11 mouse cellular contexts compared by ENCODE assay signal in genomic region chr1:90290428-90291197, GRCm38 (mm10).
A peak's percentile ranks its signal among the peaks of the same experiment; 100 is the strongest.
DNase-seq lines count a peak whose midpoint lies in the region; ATAC-seq and TF ChIP-seq lines count a peak whose summit lies in the region.
"Had no signal": no experiment of that assay in that cellular context is flagged by ENCODE, and none has a peak within 500 bp of the region (broad histone marks: within the 10 kb centered on the region; RNA-seq: fewer than 3 reads in every experiment).

No protein-coding gene starts in this region.

- DNase-seq in embryo, embryonic 10.5 days (ENCODE audit: low spot score) = peak; percentile 46
- no peak for DNase-seq in embryo, embryonic 9.5 days (ENCODE audit: extremely low spot score)
- peak; percentile 74 for DNase-seq in hindbrain, postnatal 0 days (ENCODE audit: low spot score)
- DNase-seq in spleen, postnatal 10 days (ENCODE audit: low spot score in 2 of 2) = no peak
- DNase-seq in urinary bladder, postnatal 14 days (ENCODE audit: low spot score) = no peak
- DNase-seq: right cerebral cortex, postnatal 4 days; thymus, adult 2 months had no signal

- no peak overlapping the region for H3K4me2 ChIP-seq in kidney, embryonic 16.5 days (replicated peaks; ENCODE audit: low read depth, low read length)
- no peak overlapping the region for H3K4me2 ChIP-seq in kidney, embryonic 14.5 days (replicated peaks; ENCODE audit: low read depth, low read length)
- H3K4me2 ChIP-seq in hindbrain, postnatal 0 days (ENCODE audit: low read depth, low read length) = no peak overlapping the region
- no peak overlapping the region for H3K4me2 ChIP-seq in midbrain, embryonic 16.5 days (ENCODE audit: low read length)
- H3K4me2 ChIP-seq: intestine, embryonic 15.5 days had no signal

- ATAC-seq in kidney, embryonic 16.5 days (ENCODE audit: low FRiP score, low TSS enrichment) = peak; percentile 24; the same call in 1 of the 2 replicates
- ATAC-seq in kidney, embryonic 14.5 days (ENCODE audit: low FRiP score, low TSS enrichment) = no peak
- ATAC-seq in hindbrain, postnatal 0 days = peak; percentile 91
- ATAC-seq in midbrain, embryonic 16.5 days = peak; percentile 64

- H3K4me1 ChIP-seq in kidney, embryonic 16.5 days (ENCODE audit: insufficient read depth, low read length) = peaks cover 18% of the 10 kb centered on the region
- peaks cover 14% of the 10 kb centered on the region for H3K4me1 ChIP-seq in kidney, embryonic 14.5 days (ENCODE audit: control insufficient read depth, insufficient read depth, low read length)
- peaks cover 10% of the 10 kb centered on the region for H3K4me1 ChIP-seq in hindbrain, postnatal 0 days (ENCODE audit: insufficient read depth, low read length)
- peaks cover 19% of the 10 kb centered on the region for H3K4me1 ChIP-seq in midbrain, embryonic 16.5 days (ENCODE audit: control insufficient read depth, insufficient read depth, low read length)

- H3K27ac ChIP-seq in kidney, embryonic 16.5 days (ENCODE audit: low read length) = no peak overlapping the region
- no peak overlapping the region for H3K27ac ChIP-seq in kidney, embryonic 14.5 days (ENCODE audit: low read depth, low read length)
- H3K27ac ChIP-seq in hindbrain, postnatal 0 days = peak overlapping the region; percentile 38; the same call in 1 of the 2 replicates
- peak overlapping the region; percentile 50 for H3K27ac ChIP-seq in midbrain, embryonic 16.5 days (ENCODE audit: low read length)
- H3K27ac ChIP-seq: intestine, embryonic 15.5 days had no signal

- H3K36me3 ChIP-seq in kidney, embryonic 16.5 days (ENCODE audit: insufficient read depth, low read length) = no peaks in the 10 kb centered on the region
- no peaks in the 10 kb centered on the region for H3K36me3 ChIP-seq in kidney, embryonic 14.5 days (ENCODE audit: control insufficient read depth, insufficient read depth, low read length)
- no peaks in the 10 kb centered on the region for H3K36me3 ChIP-seq in hindbrain, postnatal 0 days (ENCODE audit: insufficient read depth, low read length)
- no peaks in the 10 kb centered on the region for H3K36me3 ChIP-seq in midbrain, embryonic 16.5 days (ENCODE audit: control insufficient read depth, insufficient read depth, low read length)
- H3K36me3 ChIP-seq: intestine, embryonic 15.5 days had no signal

- no peak overlapping the region for H3K4me3 ChIP-seq in kidney, embryonic 16.5 days (ENCODE audit: low read length)
- H3K4me3 ChIP-seq in kidney, embryonic 14.5 days (ENCODE audit: low read length) = no peak overlapping the region
- H3K4me3 ChIP-seq in hindbrain, postnatal 0 days (ENCODE audit: low read length) = no peak overlapping the region
- no peak overlapping the region for H3K4me3 ChIP-seq in midbrain, embryonic 16.5 days (ENCODE audit: low read depth, low read length)
- H3K4me3 ChIP-seq: intestine, embryonic 15.5 days had no signal

- H3K9me3 ChIP-seq in kidney, embryonic 16.5 days (ENCODE audit: low read length) = no peaks in the 10 kb centered on the region
- H3K9me3 ChIP-seq in kidney, embryonic 14.5 days (ENCODE audit: control insufficient read depth, low read length) = no peaks in the 10 kb centered on the region
- no peaks in the 10 kb centered on the region for H3K9me3 ChIP-seq in hindbrain, postnatal 0 days (ENCODE audit: low read length)
- H3K9me3 ChIP-seq in midbrain, embryonic 16.5 days (replicated peaks; ENCODE audit: control insufficient read depth, low read length, poor library complexity, severe bottlenecking) = no peaks in the 10 kb centered on the region
- H3K9me3 ChIP-seq: intestine, embryonic 15.5 days had no signal

- 56% methylated on average over 7 of the region's 7 CpGs for WGBS in kidney, embryonic 16.5 days
- WGBS in kidney, embryonic 14.5 days = 61% methylated on average over 7 of the region's 7 CpGs
- WGBS in hindbrain, postnatal 0 days = 26% methylated on average over 7 of the region's 7 CpGs
- 12% methylated on average over 7 of the region's 7 CpGs for WGBS in midbrain, embryonic 16.5 days

- no peak for TF ChIP-seq CTCF in hindbrain, postnatal 0 days (IDR thresholded peaks at IDR 0.05; ENCODE audit: low read depth)

- H3K27me3 ChIP-seq in kidney, embryonic 16.5 days (ENCODE audit: insufficient read depth, low read length) = no peaks in the 10 kb centered on the region
- no peaks in the 10 kb centered on the region for H3K27me3 ChIP-seq in kidney, embryonic 14.5 days (ENCODE audit: control insufficient read depth, insufficient read depth, low read length)
- H3K27me3 ChIP-seq in hindbrain, postnatal 0 days (ENCODE audit: insufficient read depth, low read length) = no peaks in the 10 kb centered on the region
- no peaks in the 10 kb centered on the region; the same call in 1 of the 2 replicates for H3K27me3 ChIP-seq in midbrain, embryonic 16.5 days (ENCODE audit: control insufficient read depth, insufficient read depth, low read depth, low read length)
- H3K27me3 ChIP-seq: intestine, embryonic 15.5 days had no signal

- no peak overlapping the region for H3K9ac ChIP-seq in kidney, embryonic 16.5 days (replicated peaks; ENCODE audit: low read length)
- H3K9ac ChIP-seq in kidney, embryonic 14.5 days (ENCODE audit: low read depth, low read length) = no peak overlapping the region
- no peak overlapping the region for H3K9ac ChIP-seq in hindbrain, postnatal 0 days (replicated peaks; ENCODE audit: low read length)
- no peak overlapping the region for H3K9ac ChIP-seq in midbrain, embryonic 16.5 days (ENCODE audit: low read depth, low read length)
- H3K9ac ChIP-seq: intestine, embryonic 15.5 days had no signal

Comparison
In these comparisons a context has a peak if more than half of its experiments do, and no peak if none do; other contexts are left out.
1. DNase-seq: peak in embryo, embryonic 10.5 days (single experiment) and hindbrain, postnatal 0 days (single experiment); none in embryo, embryonic 9.5 days (single experiment), spleen, postnatal 10 days (0 of 2) and urinary bladder, postnatal 14 days (single experiment).
2. H3K27ac ChIP-seq: peak in hindbrain, postnatal 0 days (single experiment) and midbrain, embryonic 16.5 days (single experiment); none in kidney, embryonic 16.5 days (single experiment) and kidney, embryonic 14.5 days (single experiment).